In the genomic region with DNA sequence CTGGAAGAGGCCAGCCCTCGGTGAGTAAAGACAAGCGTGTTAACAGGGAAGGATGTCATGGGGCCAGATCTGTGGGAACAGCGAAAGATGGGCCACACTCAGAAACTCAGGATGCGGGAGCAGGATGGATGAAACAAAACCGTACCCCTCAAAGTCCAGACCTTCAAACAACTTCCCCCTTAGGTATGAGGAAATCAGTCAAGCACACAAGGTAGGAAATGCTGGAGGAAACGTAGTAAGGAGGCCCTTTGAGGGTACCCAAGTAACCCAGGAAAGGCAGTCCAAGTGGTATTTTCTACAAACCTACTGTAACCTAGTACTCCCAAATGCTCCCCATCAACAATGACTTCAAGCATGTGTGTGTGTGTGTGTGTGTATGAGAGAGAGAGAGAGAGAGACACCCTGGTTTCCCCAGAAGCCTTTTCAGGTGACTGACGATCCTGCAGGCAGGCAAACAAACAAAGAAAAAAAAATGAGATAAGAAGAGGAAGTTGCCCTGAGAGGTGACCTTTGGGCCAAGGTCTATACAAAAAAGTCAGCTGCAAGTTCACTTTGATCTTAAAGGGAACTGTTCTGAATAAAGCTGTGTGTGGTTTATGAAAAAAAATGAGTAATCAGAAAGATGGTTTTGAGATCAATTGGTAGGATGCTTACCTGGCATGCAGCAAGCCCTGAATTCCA, we compare ENCODE assay signal across 12 mouse cellular contexts. TPM values are rescaled to one million over a fixed set of nuclear protein-coding genes. Genes with fewer than 3 reads are reported as not detected.
DNase-seq lines count a peak whose midpoint lies in the region; ATAC-seq and TF ChIP-seq lines count a peak whose summit lies in the region.
"Had no signal": no experiment of that assay in that cellular context is flagged by ENCODE, and none has a peak within 500 bp of the region (broad histone marks: within the 10 kb centered on the region; RNA-seq: fewer than 3 reads in every experiment).

No protein-coding gene starts in this region.

- no peak overlapping the region for H3K4me3 ChIP-seq in heart, embryonic 12.5 days
- H3K4me3 ChIP-seq in intestine, postnatal 0 days (ENCODE audit: low read depth, low read length): no peak overlapping the region
- H3K4me3 ChIP-seq: embryonic facial prominence, embryonic 12.5 days; hindbrain, embryonic 13.5 days; midbrain, embryonic 15.5 days had no signal

- TF ChIP-seq CTCF in intestine, postnatal 0 days (IDR thresholded peaks at IDR 0.05; ENCODE audit: low read depth): no peak

- no peak for ATAC-seq in heart, embryonic 12.5 days (ENCODE audit: insufficient number of reproducible peaks, low FRiP score)
- ATAC-seq in intestine, postnatal 0 days: 0 out of 2 replicates have a peak, but pooled peaks have one; percentile 57
- ATAC-seq: midbrain, embryonic 15.5 days had no signal

- H3K27me3 ChIP-seq in heart, embryonic 12.5 days (replicated peaks): no peaks in the 10 kb centered on the region
- H3K27me3 ChIP-seq in intestine, postnatal 0 days (replicated peaks; ENCODE audit: control insufficient read depth, insufficient read depth, low read length): no peaks in the 10 kb centered on the region
- H3K27me3 ChIP-seq: embryonic facial prominence, embryonic 12.5 days; hindbrain, embryonic 13.5 days; midbrain, embryonic 15.5 days had no signal

- no peak overlapping the region for H3K9ac ChIP-seq in heart, embryonic 12.5 days
- no peak overlapping the region for H3K9ac ChIP-seq in intestine, postnatal 0 days (ENCODE audit: low read depth, low read length)
- H3K9ac ChIP-seq: embryonic facial prominence, embryonic 12.5 days; hindbrain, embryonic 13.5 days; midbrain, embryonic 15.5 days had no signal

- intact Hi-C loops in heart, postnatal 14 days (cut with DNase I): no loop called here

- peak overlapping the region; percentile 69; the same call in 1 of the 2 replicates for H3K27ac ChIP-seq in heart, embryonic 12.5 days (ENCODE audit: poor library complexity, severe bottlenecking)
- H3K27ac ChIP-seq in intestine, postnatal 0 days (ENCODE audit: low read depth, low read length): peak overlapping the region; percentile 46; the same call in 1 of the 2 replicates
- H3K27ac ChIP-seq: hindbrain, embryonic 13.5 days; midbrain, embryonic 15.5 days had no signal

- H3K9me3 ChIP-seq in heart, embryonic 12.5 days (replicated peaks): no peaks in the 10 kb centered on the region
- no peaks in the 10 kb centered on the region for H3K9me3 ChIP-seq in intestine, postnatal 0 days (ENCODE audit: control insufficient read depth)
- H3K9me3 ChIP-seq: embryonic facial prominence, embryonic 12.5 days; hindbrain, embryonic 13.5 days; midbrain, embryonic 15.5 days had no signal

- no peaks in the 10 kb centered on the region for H3K36me3 ChIP-seq in heart, embryonic 12.5 days
- no peaks in the 10 kb centered on the region for H3K36me3 ChIP-seq in intestine, postnatal 0 days (ENCODE audit: control insufficient read depth, insufficient read depth)
- H3K36me3 ChIP-seq: embryonic facial prominence, embryonic 12.5 days had no signal

- DNase-seq in heart, postnatal 14 days: no peak
- peak; percentile 36 to 46 for DNase-seq in spleen, postnatal 36 days (ENCODE audit: low spot score in 2 of 2)
- DNase-seq in spleen, postnatal 14 days (ENCODE audit: low spot score in 2 of 2): no peak
- DNase-seq in testis, postnatal 10 days (ENCODE audit: low spot score): no peak
- no peak for DNase-seq in layer of hippocampus, adult 9-10 months (ENCODE audit: low spot score)
- no peak for DNase-seq in urinary bladder, postnatal 10 days (ENCODE audit: low spot score)
- DNase-seq: cerebellum, adult 11-12 months had no signal

- H3K4me1 ChIP-seq in heart, embryonic 12.5 days (replicated peaks): peaks cover 32% of the 10 kb centered on the region
- H3K4me1 ChIP-seq in intestine, postnatal 0 days (replicated peaks; ENCODE audit: control insufficient read depth, insufficient read depth, low read length): no peaks in the 10 kb centered on the region

- no peak overlapping the region for H3K4me2 ChIP-seq in heart, embryonic 12.5 days
- H3K4me2 ChIP-seq in intestine, postnatal 0 days (replicated peaks; ENCODE audit: low read depth): no peak overlapping the region
- H3K4me2 ChIP-seq: embryonic facial prominence, embryonic 12.5 days; hindbrain, embryonic 13.5 days; midbrain, embryonic 15.5 days had no signal

- WGBS in heart, embryonic 12.5 days: 71% methylated on average over 7 of the region's 7 CpGs
- WGBS in intestine, postnatal 0 days: 61% methylated on average over 7 of the region's 7 CpGs

RNA-seq across cellular contexts. Expression of a gene that starts 23.7 kb away (rescaled TPM):
- polyA plus RNA-seq in heart, embryonic 12.5 days (2016; fragmentation: Nextera tagmentation; extraction: Ambion mirVana): 45.5 and 47.1 TPM in 2 replicates
- total RNA-seq in heart, postnatal 14 days (2021): 10 to 100 TPM; 56.9 to 58.5 TPM
- polyA plus RNA-seq in intestine, postnatal 0 days (2015; fragmentation: Nextera tagmentation; extraction: Ambion mirVana): 29.0 and 29.4 TPM in 2 replicates

RNA-seq across cellular contexts. Expression of a gene that starts 23.8 kb away (rescaled TPM):
- 25.3 and 25.9 TPM in 2 replicates for polyA plus RNA-seq in heart, embryonic 12.5 days (2016; fragmentation: Nextera tagmentation; extraction: Ambion mirVana)
- 10 to 100 TPM; 18.6 to 23.0 TPM for total RNA-seq in heart, postnatal 14 days (2021)
- 37.2 and 40.9 TPM in 2 replicates for polyA plus RNA-seq in intestine, postnatal 0 days (2015; fragmentation: Nextera tagmentation; extraction: Ambion mirVana)

Comparison
In these comparisons a context has a peak if more than half of its experiments do, and no peak if none do; other contexts are left out.
1. DNase-seq: peak in spleen, postnatal 36 days (2 of 2); none in heart, postnatal 14 days (0 of 2), spleen, postnatal 14 days (0 of 2), testis, postnatal 10 days (single experiment), layer of hippocampus, adult 9-10 months (single experiment) and urinary bladder, postnatal 10 days (single experiment).